Mouse (Mus musculus) E14TG2a.4 (cell line): ENCODE measurements around the gene Dnah2.

Experiments used
- CTCF ChIP-seq: conservative IDR thresholded peaks from 2 replicates; pipeline ENCODE4 v1.5.1; 2014; ENCODE audit warnings: low read length
- NANOG ChIP-seq: IDR thresholded peaks from 2 replicates; pipeline ENCODE4 v1.6.1; 2014; ENCODE audit warnings: borderline replicate concordance, low read length, mixed read lengths
- POU5F1 ChIP-seq: IDR thresholded peaks from 2 replicates; pipeline ENCODE4 v1.6.1; 2014; ENCODE audit warnings: low read length, borderline replicate concordance

GRCm38 (mm10) chr11:69490898-69491297 lies 58.0 kb downstream of the Dnah2 start:
- TF ChIP-seq CTCF (no peak), NANOG (no peak), POU5F1 (no peak)
